Mouse (Mus musculus): ENCODE data around the gene Glg1. TPM values are rescaled to one million over a fixed set of nuclear protein-coding genes. Genes with fewer than 3 reads are reported as not detected.
"Not testable (repeated sequence)": the region's sequence is repeated elsewhere in the genome, so short reads cannot be mapped to it uniquely, and the experiment has no call there.

The Glg1 gene
- polyA plus RNA-seq, 1 experiment from 2014 or later: 91.8 TPM

- no peaks in the 10 kb centered on the region for H3K4me1 ChIP-seq (replicated peaks; ENCODE audit: control insufficient read depth, insufficient read depth, low read length)
- DNase-seq (ENCODE audit: low spot score): no peak
- H3K4me2 ChIP-seq (ENCODE audit: low read length): no peak overlapping the region
- no peak overlapping the region for H3K9ac ChIP-seq (ENCODE audit: low read length)
- no peak overlapping the region for H3K4me3 ChIP-seq (ENCODE audit: low read depth, low read length)
- no peak for ATAC-seq (replicated peaks; ENCODE audit: low FRiP score, low TSS enrichment, low read depth)
- 0 out of 2 replicates have a peak, but pooled peaks cover 2% of the 10 kb centered on the region for H3K9me3 ChIP-seq (ENCODE audit: control insufficient read depth, low read length)
- H3K27me3 ChIP-seq (replicated peaks; ENCODE audit: control insufficient read depth, insufficient read depth, low read length): no peaks in the 10 kb centered on the region
- H3K36me3 ChIP-seq (ENCODE audit: control insufficient read depth, insufficient read depth, low read length): 0 out of 2 replicates have a peak, but pooled peaks cover 2% of the 10 kb centered on the region
- no peak overlapping the region for H3K27ac ChIP-seq (ENCODE audit: low read depth)
- WGBS: 94% methylated on average over 5 of the region's 5 CpGs
These were observed 1.2 kb upstream of the Glg1 start for GRCm38 (mm10) chr8:111260251-111260650.

GRCm38 (mm10) chr8:111259408-111259741 lies 359 bp upstream of the Glg1 start:
- 8% methylated on average over 13 of the region's 13 CpGs for WGBS
- H3K36me3 ChIP-seq (ENCODE audit: control insufficient read depth, insufficient read depth, low read length): 0 out of 2 replicates have a peak, but pooled peaks cover 3% of the 10 kb centered on the region
- H3K4me3 ChIP-seq (ENCODE audit: low read depth, low read length): peak overlapping the region; percentile 89
- peak; percentile 44 for ATAC-seq (replicated peaks; ENCODE audit: low FRiP score, low TSS enrichment, low read depth)
- peak overlapping the region; percentile 91 for H3K9ac ChIP-seq (ENCODE audit: low read length)
- no peaks in the 10 kb centered on the region for H3K4me1 ChIP-seq (replicated peaks; ENCODE audit: control insufficient read depth, insufficient read depth, low read length)
- DNase-seq (ENCODE audit: low spot score): no peak
- H3K27me3 ChIP-seq (replicated peaks; ENCODE audit: control insufficient read depth, insufficient read depth, low read length): no peaks in the 10 kb centered on the region
- peak overlapping the region; percentile 99 for H3K27ac ChIP-seq (ENCODE audit: low read depth)
- 0 out of 2 replicates have a peak, but pooled peaks cover 2% of the 10 kb centered on the region for H3K9me3 ChIP-seq (ENCODE audit: control insufficient read depth, low read length)
- H3K4me2 ChIP-seq (ENCODE audit: low read length): peak overlapping the region; percentile 56

DNA sequence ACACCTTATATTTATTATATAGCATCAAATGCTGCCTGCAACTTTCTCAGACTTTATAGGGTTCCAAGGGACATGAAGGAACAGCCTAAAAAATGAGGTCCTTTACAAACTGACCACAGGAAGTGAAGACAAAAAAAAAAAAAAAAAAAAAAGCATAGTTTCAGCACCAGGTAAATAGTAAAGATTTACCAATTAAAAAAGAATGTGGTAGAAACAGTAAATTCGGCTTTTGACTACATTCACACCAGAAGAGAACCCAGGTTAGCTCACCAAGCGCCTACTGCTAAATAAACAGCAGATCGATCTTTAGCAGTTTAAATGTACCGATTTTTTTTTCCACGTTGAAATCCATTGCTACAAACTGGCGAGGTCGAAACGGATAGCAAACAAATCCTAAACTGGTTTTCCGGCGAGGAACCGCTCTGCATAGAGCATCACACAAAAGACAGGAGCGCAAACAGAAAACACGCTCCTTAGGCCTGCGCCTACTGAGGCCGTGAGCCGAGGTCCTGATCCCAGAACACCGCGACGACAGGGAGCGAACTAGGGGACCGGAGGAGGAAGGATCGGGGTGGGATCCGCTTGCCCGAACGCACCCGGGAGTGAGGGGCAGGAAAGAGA lies 896 bp downstream of the Glg1 start:
- Histone ChIP-seq H3K36me3 (ENCODE audit: control insufficient read depth, insufficient read depth, low read length) (0 out of 2 replicates have a peak, but pooled peaks cover 3% of the 10 kb centered on the region), H3K9ac (ENCODE audit: low read length) (peak overlapping the region; percentile 91)
- peak; percentile 57 for ATAC-seq (replicated peaks; ENCODE audit: low FRiP score, low TSS enrichment, low read depth)

DNA sequence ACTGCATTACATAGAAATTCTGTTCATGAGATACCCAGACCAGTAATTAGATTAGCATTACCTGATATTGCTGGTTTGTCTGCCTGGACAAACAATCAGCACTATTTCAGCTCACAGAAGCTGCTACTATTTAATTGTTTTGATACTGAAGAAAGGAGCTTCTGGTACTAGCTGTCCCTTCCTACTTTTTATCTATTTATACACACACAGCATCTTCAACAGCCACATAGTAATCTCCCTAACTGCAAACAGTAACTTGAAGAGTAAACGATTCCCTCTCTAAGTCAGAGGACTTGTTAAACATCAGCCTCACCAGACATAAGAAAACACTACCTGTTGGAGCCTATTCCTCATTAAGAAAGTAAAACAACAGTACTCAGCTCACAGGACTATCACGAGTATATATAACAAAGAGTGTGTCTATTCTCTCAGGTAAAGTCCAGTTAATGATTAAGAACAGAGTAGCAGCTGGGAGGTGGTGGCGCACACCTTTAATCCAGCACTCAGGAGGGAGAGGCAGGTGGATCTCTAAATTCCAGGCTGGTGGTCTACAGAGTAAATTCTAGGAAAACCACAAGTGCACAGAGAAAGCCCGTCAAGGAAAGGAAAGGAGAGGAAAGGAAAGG lies 6.4 kb downstream of the Glg1 start:
- 0 out of 2 replicates have a peak, but pooled peaks cover 3% of the 10 kb centered on the region for H3K36me3 ChIP-seq (ENCODE audit: control insufficient read depth, insufficient read depth, low read length)
- no peak for DNase-seq (ENCODE audit: low spot score)
- H3K4me3 ChIP-seq (ENCODE audit: low read depth, low read length): no peak overlapping the region
- 69% methylated on average over 4 of the region's 4 CpGs for WGBS
- 0 out of 2 replicates have a peak, but pooled peaks cover 2% of the 10 kb centered on the region for H3K9me3 ChIP-seq (ENCODE audit: control insufficient read depth, low read length)
- no peaks in the 10 kb centered on the region for H3K27me3 ChIP-seq (replicated peaks; ENCODE audit: control insufficient read depth, insufficient read depth, low read length)
- H3K27ac ChIP-seq (ENCODE audit: low read depth): peak overlapping the region; percentile 22; the same call in 1 of the 2 replicates
- H3K4me1 ChIP-seq (replicated peaks; ENCODE audit: control insufficient read depth, insufficient read depth, low read length): 0 out of 2 replicates have a peak, but pooled peaks cover 4% of the 10 kb centered on the region
- ATAC-seq (replicated peaks; ENCODE audit: low FRiP score, low TSS enrichment, low read depth): no peak
- no peak overlapping the region for H3K9ac ChIP-seq (ENCODE audit: low read length)
- no peak overlapping the region for H3K4me2 ChIP-seq (ENCODE audit: low read length)

More for the DNA sequence above, 896 bp downstream of the Glg1 start:
- DNase-seq (ENCODE audit: low spot score): no peak
- under 1% methylated on average over 25 of the region's 26 CpGs for WGBS
- Histone ChIP-seq H3K4me3 (ENCODE audit: low read depth, low read length) (peak overlapping the region; percentile 89), H3K27ac (ENCODE audit: low read depth) (peak overlapping the region; percentile 99), H3K4me1 (replicated peaks; ENCODE audit: control insufficient read depth, insufficient read depth, low read length) (no peaks in the 10 kb centered on the region), H3K4me2 (ENCODE audit: low read length) (peak overlapping the region; percentile 56), H3K27me3 (replicated peaks; ENCODE audit: control insufficient read depth, insufficient read depth, low read length) (no peaks in the 10 kb centered on the region), H3K9me3 (ENCODE audit: control insufficient read depth, low read length) (0 out of 2 replicates have a peak, but pooled peaks cover 2% of the 10 kb centered on the region)

DNA sequence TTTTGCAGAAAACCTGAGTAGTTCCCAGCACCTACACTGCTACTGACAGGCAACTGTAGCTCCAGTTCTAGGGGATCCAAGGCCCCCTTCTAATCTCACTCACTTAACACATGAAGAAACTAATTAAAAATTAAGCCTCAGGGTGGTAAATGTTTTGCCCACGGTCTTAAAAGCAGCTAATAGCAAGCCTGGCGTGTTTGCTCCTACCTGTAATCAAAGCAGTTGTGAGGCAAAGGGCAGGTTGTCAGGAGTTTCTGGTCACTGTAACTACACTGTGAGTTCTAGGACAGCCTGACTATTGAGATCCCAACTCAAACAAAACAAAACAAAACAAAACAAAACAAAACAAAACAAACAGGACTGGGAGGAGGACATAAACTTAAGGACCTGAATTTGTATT lies 8.9 kb downstream of the Glg1 start:
- Histone ChIP-seq H3K4me3 (ENCODE audit: low read depth, low read length) (no peak overlapping the region), H3K4me2 (ENCODE audit: low read length) (no peak overlapping the region), H3K9ac (ENCODE audit: low read length) (no peak overlapping the region), H3K27me3 (replicated peaks; ENCODE audit: control insufficient read depth, insufficient read depth, low read length) (no peaks in the 10 kb centered on the region), H3K9me3 (ENCODE audit: control insufficient read depth, low read length) (no peaks in the 10 kb centered on the region), H3K4me1 (replicated peaks; ENCODE audit: control insufficient read depth, insufficient read depth, low read length) (0 out of 2 replicates have a peak, but pooled peaks cover 4% of the 10 kb centered on the region), H3K36me3 (ENCODE audit: control insufficient read depth, insufficient read depth, low read length) (no peaks in the 10 kb centered on the region), H3K27ac (ENCODE audit: low read depth) (no peak overlapping the region)
- 63% methylated on average over 2 of the region's 2 CpGs for WGBS
- DNase-seq (ENCODE audit: low spot score) (no peak), ATAC-seq (replicated peaks; ENCODE audit: low FRiP score, low TSS enrichment, low read depth) (no peak)

DNA sequence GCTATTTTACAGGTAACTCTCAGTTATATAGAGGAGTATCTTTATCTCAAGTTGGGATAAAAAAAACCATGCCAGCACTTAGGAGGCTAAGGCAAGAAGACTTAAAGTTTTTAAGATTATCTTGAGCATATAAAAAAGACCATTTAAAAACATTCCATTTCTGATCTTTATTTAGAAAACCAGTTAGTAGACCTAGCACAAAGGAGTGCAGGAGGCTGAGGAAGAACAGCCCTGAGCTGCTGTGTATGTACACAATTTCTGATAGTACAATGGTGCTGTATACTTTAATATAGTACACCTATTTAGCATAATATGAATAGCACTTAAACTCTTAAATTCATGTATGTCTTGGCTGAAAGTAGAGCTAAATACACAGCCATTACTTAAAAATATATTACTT lies 10.9 kb downstream of the Glg1 start:
- H3K36me3 ChIP-seq (ENCODE audit: control insufficient read depth, insufficient read depth, low read length): no peaks in the 10 kb centered on the region
- H3K9ac ChIP-seq (ENCODE audit: low read length): no peak overlapping the region
- DNase-seq (ENCODE audit: low spot score) (no peak), ATAC-seq (replicated peaks; ENCODE audit: low FRiP score, low TSS enrichment, low read depth) (no peak)
- no peak overlapping the region for H3K4me2 ChIP-seq (ENCODE audit: low read length)
- H3K4me1 ChIP-seq (replicated peaks; ENCODE audit: control insufficient read depth, insufficient read depth, low read length): 0 out of 2 replicates have a peak, but pooled peaks cover 4% of the 10 kb centered on the region
- H3K4me3 ChIP-seq (ENCODE audit: low read depth, low read length): no peak overlapping the region
- H3K27me3 ChIP-seq (replicated peaks; ENCODE audit: control insufficient read depth, insufficient read depth, low read length): no peaks in the 10 kb centered on the region
- H3K27ac ChIP-seq (ENCODE audit: low read depth): no peak overlapping the region
- H3K9me3 ChIP-seq (ENCODE audit: control insufficient read depth, low read length): no peaks in the 10 kb centered on the region

DNA sequence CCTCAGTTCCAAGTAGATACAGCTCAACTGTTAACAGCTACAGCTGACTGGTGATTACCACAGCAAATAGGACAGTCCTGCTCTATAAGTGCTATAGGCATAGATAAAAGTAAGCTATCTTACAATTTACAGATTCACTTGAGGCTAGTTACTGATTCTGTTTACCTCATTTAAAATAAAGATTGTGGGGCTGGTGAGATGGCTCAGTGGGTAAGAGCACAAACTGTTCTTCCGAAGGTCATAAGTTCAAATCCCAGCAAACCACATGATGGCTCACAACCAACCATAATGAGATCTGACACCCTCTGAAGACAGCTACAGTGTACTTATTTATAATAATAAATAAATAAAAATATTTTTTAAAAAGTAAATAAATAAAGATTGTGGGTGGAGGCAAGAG lies 12.2 kb downstream of the Glg1 start:
- H3K4me2 ChIP-seq (ENCODE audit: low read length); H3K4me3 ChIP-seq (ENCODE audit: low read depth, low read length); ATAC-seq (replicated peaks; ENCODE audit: low FRiP score, low TSS enrichment, low read depth); H3K9me3 ChIP-seq (ENCODE audit: control insufficient read depth, low read length); DNase-seq (ENCODE audit: low spot score); H3K4me1 ChIP-seq (replicated peaks; ENCODE audit: control insufficient read depth, insufficient read depth, low read length); H3K9ac ChIP-seq (ENCODE audit: low read length); H3K27me3 ChIP-seq (replicated peaks; ENCODE audit: control insufficient read depth, insufficient read depth, low read length); H3K27ac ChIP-seq (ENCODE audit: low read depth); H3K36me3 ChIP-seq (ENCODE audit: control insufficient read depth, insufficient read depth, low read length): not testable (repeated sequence)
- 93% methylated on average over 1 of the region's 1 CpGs for WGBS

GRCm38 (mm10) chr8:111246287-111246830 lies 12.7 kb downstream of the Glg1 start:
- Histone ChIP-seq H3K27me3 (replicated peaks; ENCODE audit: control insufficient read depth, insufficient read depth, low read length) (no peaks in the 10 kb centered on the region), H3K4me3 (ENCODE audit: low read depth, low read length) (no peak overlapping the region), H3K4me2 (ENCODE audit: low read length) (no peak overlapping the region), H3K36me3 (ENCODE audit: control insufficient read depth, insufficient read depth, low read length) (no peaks in the 10 kb centered on the region), H3K9me3 (ENCODE audit: control insufficient read depth, low read length) (no peaks in the 10 kb centered on the region), H3K27ac (ENCODE audit: low read depth) (no peak overlapping the region), H3K4me1 (replicated peaks; ENCODE audit: control insufficient read depth, insufficient read depth, low read length) (no peaks in the 10 kb centered on the region), H3K9ac (ENCODE audit: low read length) (no peak overlapping the region)
- DNase-seq (ENCODE audit: low spot score) (no peak), ATAC-seq (replicated peaks; ENCODE audit: low FRiP score, low TSS enrichment, low read depth) (no peak)
- WGBS: 62% methylated on average over 4 of the region's 4 CpGs
